Mouse (Mus musculus): ENCODE data around the gene Traf6. TPM values are rescaled to one million over a fixed set of nuclear protein-coding genes. Genes with fewer than 3 reads are reported as not detected.

Gene Traf6
- polyA plus RNA-seq, 1 experiment, result 2.7 TPM

DNA sequence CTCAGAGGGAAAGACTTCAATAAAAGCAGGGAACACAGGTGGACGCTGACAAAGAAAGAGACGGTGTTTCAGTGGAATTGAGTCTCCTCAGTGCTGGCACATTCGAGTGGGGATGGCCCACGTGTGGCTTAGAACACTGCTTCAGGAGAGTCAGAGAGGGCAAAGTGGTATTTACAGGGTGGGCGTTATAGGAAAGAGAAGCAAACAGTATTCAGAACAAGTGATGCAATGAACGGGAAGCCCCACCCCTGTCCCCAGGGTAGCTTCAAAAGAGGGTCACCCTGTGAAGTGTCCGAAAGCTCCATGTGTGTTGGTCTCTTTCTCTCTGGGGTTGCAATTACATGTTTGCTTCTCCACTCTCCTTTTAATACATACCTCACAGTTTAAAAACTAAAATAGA, 17.4 kb downstream of the Traf6 start:
- TF ChIP-seq CTCF (IDR thresholded peaks at IDR 0.05; ENCODE audit: control insufficient read depth, insufficient read depth, insufficient replicate concordance, low read depth, low read length), result no peak
- TF ChIP-seq POLR2A (IDR thresholded peaks at IDR 0.05; ENCODE audit: control insufficient read depth, low read depth, low read length), result no peak
- Histone ChIP-seq H3K4me1 (ENCODE audit: control insufficient read depth, insufficient read depth, low read length) (no peaks in the 10 kb centered on the region), H3K36me3 (ENCODE audit: control insufficient read depth, insufficient read depth, low read length) (no peaks in the 10 kb centered on the region), H3K27me3 (ENCODE audit: control insufficient read depth, insufficient read depth, low read length) (no peaks in the 10 kb centered on the region), H3K27ac (ENCODE audit: control insufficient read depth, insufficient read depth, low read depth, low read length) (no peak overlapping the region), H3K4me3 (ENCODE audit: control insufficient read depth, low read depth, low read length) (no peak overlapping the region)

DNA sequence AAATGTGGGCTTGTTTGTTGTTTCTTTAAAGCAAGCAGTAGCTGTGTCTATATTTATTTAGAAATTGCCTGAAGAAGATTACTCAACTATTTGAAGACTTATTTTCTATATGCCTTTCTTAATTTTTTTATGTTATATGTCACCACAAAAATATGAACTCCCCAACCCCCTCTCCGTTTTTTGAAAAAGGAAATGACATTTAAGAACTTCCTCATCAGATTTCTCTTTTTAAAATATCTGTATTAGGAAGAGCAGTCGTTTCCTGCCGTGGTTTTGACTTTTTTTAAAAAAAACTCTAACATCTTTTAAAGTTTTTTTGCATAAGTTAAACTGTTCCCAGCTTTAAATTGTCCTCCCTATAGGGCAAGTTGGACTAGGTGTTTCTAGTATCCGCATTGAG, 21.1 kb downstream of the Traf6 start:
- H3K4me1 ChIP-seq (ENCODE audit: control insufficient read depth, insufficient read depth, low read length), result no peaks in the 10 kb centered on the region
- no peak overlapping the region for H3K27ac ChIP-seq (ENCODE audit: control insufficient read depth, insufficient read depth, low read depth, low read length)
- no peak overlapping the region for H3K4me3 ChIP-seq (ENCODE audit: control insufficient read depth, low read depth, low read length)
- H3K36me3 ChIP-seq (ENCODE audit: control insufficient read depth, insufficient read depth, low read length), result no peaks in the 10 kb centered on the region
- no peaks in the 10 kb centered on the region for H3K27me3 ChIP-seq (ENCODE audit: control insufficient read depth, insufficient read depth, low read length)
- TF ChIP-seq CTCF (IDR thresholded peaks at IDR 0.05; ENCODE audit: control insufficient read depth, insufficient read depth, insufficient replicate concordance, low read depth, low read length) (no peak), POLR2A (IDR thresholded peaks at IDR 0.05; ENCODE audit: control insufficient read depth, low read depth, low read length) (no peak)

DNA sequence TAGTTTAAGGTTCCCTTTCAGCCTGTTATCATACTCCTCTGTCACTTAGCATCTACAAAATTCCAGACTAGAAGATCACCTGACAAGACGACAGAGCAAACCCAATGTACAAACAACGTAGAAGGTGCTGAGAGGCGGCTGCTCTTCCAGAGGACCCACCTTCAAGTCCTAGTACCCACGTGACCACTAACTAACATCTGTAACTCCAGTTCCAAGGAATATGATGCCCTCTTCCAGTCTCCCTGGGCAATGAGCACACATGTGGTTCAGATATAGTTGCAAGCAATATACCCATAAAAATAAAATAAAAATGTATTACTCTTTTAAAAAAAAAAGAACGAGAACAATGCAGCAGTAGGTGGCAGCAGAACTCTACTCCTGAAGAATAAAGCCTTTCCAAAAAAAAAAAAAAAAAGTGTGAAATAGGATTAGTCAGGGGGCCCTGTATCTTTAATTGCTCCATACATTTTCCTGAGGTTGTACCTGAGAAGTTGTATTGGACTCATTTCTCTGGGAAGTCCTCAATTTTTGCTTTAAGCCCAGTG, 27.8 kb downstream of the Traf6 start:
- H3K36me3 ChIP-seq (ENCODE audit: control insufficient read depth, insufficient read depth, low read length), result no peaks in the 10 kb centered on the region
- no peak overlapping the region for H3K27ac ChIP-seq (ENCODE audit: control insufficient read depth, insufficient read depth, low read depth, low read length)
- no peaks in the 10 kb centered on the region for H3K27me3 ChIP-seq (ENCODE audit: control insufficient read depth, insufficient read depth, low read length)
- no peak overlapping the region for H3K4me3 ChIP-seq (ENCODE audit: control insufficient read depth, low read depth, low read length)
- no peak for TF ChIP-seq CTCF (IDR thresholded peaks at IDR 0.05; ENCODE audit: control insufficient read depth, insufficient read depth, insufficient replicate concordance, low read depth, low read length)
- no peak for TF ChIP-seq POLR2A (IDR thresholded peaks at IDR 0.05; ENCODE audit: control insufficient read depth, low read depth, low read length)
- H3K4me1 ChIP-seq (ENCODE audit: control insufficient read depth, insufficient read depth, low read length), result no peaks in the 10 kb centered on the region

DNA sequence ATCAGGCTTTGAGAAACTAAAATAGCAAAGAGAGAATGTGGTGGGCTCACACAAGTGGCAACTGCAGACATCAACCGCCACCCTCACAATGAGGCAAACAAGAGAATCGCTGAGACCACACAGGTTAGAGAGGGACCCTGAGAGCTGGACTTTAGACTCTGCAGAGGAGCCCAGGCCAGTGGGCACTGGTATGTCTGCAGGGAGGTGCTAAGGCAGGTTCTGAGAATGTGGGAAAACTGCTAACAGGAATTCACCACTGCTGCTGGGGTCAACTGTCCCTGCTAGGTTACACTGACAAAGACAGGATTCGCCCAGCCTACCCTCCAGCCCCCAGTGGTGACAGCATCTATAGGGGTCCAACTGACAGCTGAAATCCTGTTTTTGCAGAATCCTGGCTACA, 33.4 kb downstream of the Traf6 start:
- no peak overlapping the region for H3K27ac ChIP-seq (ENCODE audit: control insufficient read depth, insufficient read depth, low read depth, low read length)
- no peaks in the 10 kb centered on the region for H3K36me3 ChIP-seq (ENCODE audit: control insufficient read depth, insufficient read depth, low read length)
- no peak overlapping the region for H3K4me3 ChIP-seq (ENCODE audit: control insufficient read depth, low read depth, low read length)
- TF ChIP-seq CTCF (IDR thresholded peaks at IDR 0.05; ENCODE audit: control insufficient read depth, insufficient read depth, insufficient replicate concordance, low read depth, low read length) (no peak), POLR2A (IDR thresholded peaks at IDR 0.05; ENCODE audit: control insufficient read depth, low read depth, low read length) (no peak)
- H3K27me3 ChIP-seq (ENCODE audit: control insufficient read depth, insufficient read depth, low read length), result no peaks in the 10 kb centered on the region
- H3K4me1 ChIP-seq (ENCODE audit: control insufficient read depth, insufficient read depth, low read length), result no peaks in the 10 kb centered on the region

DNA sequence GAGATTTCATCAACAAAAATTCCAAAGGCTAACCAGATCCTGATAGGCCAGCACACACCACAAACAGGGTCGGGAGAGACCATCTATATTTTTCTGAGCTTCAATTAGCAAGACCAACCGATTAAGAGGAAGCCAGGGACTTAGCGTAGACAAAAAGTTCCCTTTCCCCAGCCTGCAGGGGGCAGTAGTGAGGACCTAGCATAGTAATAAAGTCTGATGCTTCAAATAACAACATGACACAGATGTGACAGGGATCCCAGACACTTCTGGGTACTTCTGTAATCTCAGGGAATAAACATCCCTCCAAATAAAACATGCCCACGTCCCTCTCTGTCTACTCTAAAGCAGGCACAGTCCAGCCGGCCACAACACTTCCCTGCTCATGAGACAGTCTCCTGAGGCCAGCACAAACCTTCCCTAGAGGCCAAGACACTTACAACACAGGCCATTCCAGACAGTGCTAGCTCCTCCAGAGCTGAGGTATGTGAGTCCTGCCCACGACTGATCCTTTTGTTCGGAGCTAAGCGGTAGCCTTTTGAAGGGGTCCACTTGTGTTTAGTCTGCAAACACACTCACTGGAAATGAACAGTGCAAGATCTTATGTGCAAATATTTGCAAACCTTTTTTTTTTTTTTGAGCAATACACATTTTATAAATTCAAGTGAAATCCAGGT, 37.6 kb downstream of the Traf6 start:
- no peaks in the 10 kb centered on the region for H3K36me3 ChIP-seq (ENCODE audit: control insufficient read depth, insufficient read depth, low read length)
- no peaks in the 10 kb centered on the region for H3K4me1 ChIP-seq (ENCODE audit: control insufficient read depth, insufficient read depth, low read length)
- no peak overlapping the region for H3K4me3 ChIP-seq (ENCODE audit: control insufficient read depth, low read depth, low read length)
- no peak for TF ChIP-seq POLR2A (IDR thresholded peaks at IDR 0.05; ENCODE audit: control insufficient read depth, low read depth, low read length)
- no peak for TF ChIP-seq CTCF (IDR thresholded peaks at IDR 0.05; ENCODE audit: control insufficient read depth, insufficient read depth, insufficient replicate concordance, low read depth, low read length)
- H3K27ac ChIP-seq (ENCODE audit: control insufficient read depth, insufficient read depth, low read depth, low read length), result no peak overlapping the region
- no peaks in the 10 kb centered on the region for H3K27me3 ChIP-seq (ENCODE audit: control insufficient read depth, insufficient read depth, low read length)

DNA sequence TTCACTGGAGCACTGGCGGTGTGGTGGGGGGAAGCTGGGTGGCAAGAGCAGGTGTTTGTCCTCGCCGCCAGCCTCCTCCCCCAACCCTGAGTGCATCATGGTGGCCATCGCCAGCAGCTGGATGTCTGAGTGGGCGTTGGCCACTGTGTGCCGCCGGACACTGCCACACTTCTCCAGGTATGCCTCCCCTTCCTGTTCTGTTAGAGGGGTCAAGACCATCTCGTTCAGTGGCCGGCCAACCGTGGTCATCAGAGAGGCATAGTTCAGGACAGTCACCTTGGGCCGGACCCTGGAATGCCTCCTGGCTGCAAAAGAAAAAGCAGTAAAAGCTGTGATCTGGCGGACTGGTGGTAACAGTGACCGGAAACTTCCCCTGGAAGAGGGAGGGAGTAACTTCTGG, 38.9 kb downstream of the Traf6 start:
- H3K4me1 ChIP-seq (ENCODE audit: control insufficient read depth, insufficient read depth, low read length), result no peaks in the 10 kb centered on the region
- no peak for TF ChIP-seq POLR2A (IDR thresholded peaks at IDR 0.05; ENCODE audit: control insufficient read depth, low read depth, low read length)
- TF ChIP-seq CTCF (IDR thresholded peaks at IDR 0.05; ENCODE audit: control insufficient read depth, insufficient read depth, insufficient replicate concordance, low read depth, low read length), result no peak
- no peaks in the 10 kb centered on the region for H3K36me3 ChIP-seq (ENCODE audit: control insufficient read depth, insufficient read depth, low read length)
- no peak overlapping the region for H3K27ac ChIP-seq (ENCODE audit: control insufficient read depth, insufficient read depth, low read depth, low read length)
- H3K27me3 ChIP-seq (ENCODE audit: control insufficient read depth, insufficient read depth, low read length), result no peaks in the 10 kb centered on the region
- no peak overlapping the region for H3K4me3 ChIP-seq (ENCODE audit: control insufficient read depth, low read depth, low read length)

DNA sequence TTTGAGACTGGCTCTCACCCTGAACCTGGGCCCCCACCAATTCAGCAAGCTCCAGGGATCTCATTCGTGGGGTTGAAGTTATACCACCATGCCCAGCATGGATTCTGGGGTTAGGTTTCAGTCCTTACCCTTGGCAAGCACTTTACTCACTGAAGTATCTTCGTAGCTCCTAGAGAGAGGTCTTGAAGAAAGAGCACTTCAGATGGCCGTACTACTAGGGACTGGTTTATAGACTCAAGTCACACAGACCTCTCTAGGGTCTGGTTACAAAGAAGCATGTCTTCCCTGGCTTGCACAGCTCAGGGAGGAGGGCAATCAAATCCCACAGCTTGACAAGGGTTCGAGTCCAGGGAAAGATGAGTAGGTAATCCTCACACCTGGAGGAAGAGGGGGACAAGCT, 43.6 kb downstream of the Traf6 start:
- no peaks in the 10 kb centered on the region for H3K36me3 ChIP-seq (ENCODE audit: control insufficient read depth, insufficient read depth, low read length)
- H3K27ac ChIP-seq (ENCODE audit: control insufficient read depth, insufficient read depth, low read depth, low read length), result no peak overlapping the region
- TF ChIP-seq POLR2A (IDR thresholded peaks at IDR 0.05; ENCODE audit: control insufficient read depth, low read depth, low read length), result no peak
- TF ChIP-seq CTCF (IDR thresholded peaks at IDR 0.05; ENCODE audit: control insufficient read depth, insufficient read depth, insufficient replicate concordance, low read depth, low read length), result no peak
- H3K27me3 ChIP-seq (ENCODE audit: control insufficient read depth, insufficient read depth, low read length), result no peaks in the 10 kb centered on the region
- H3K4me1 ChIP-seq (ENCODE audit: control insufficient read depth, insufficient read depth, low read length), result no peaks in the 10 kb centered on the region
- no peak overlapping the region for H3K4me3 ChIP-seq (ENCODE audit: control insufficient read depth, low read depth, low read length)
